Mouse (Mus musculus) spleen, postnatal 0 days (tissue): ENCODE measurements around the gene Olfr181. TPM values are rescaled to one million over a fixed set of nuclear protein-coding genes. Genes with fewer than 3 reads are reported as not detected.

Source experiments
- polyA plus RNA-seq: library from polyadenylated mRNA; unstranded; fragments of >200 nt; fragmentation: Nextera tagmentation; extraction: Ambion mirVana; gene quantifications from 2 replicates; pipeline ENCODE4 v1.2.1, GENCODE M21; 2015

Gene Olfr181
- not detected in 2 replicates for polyA plus RNA-seq

GRCm38 (mm10) chr16:58928655-58929054 lies at the start of gene Olfr181:
TSS of gene Olfr181 (minus strand) at chr16:58928755.

GRCm38 (mm10) chr16:58929292-58929691 lies 737 bp upstream of the Olfr181 start, which contains the start of gene Olfr180:
TSS of gene Olfr180 (minus strand) at chr16:58929392.

DNA sequence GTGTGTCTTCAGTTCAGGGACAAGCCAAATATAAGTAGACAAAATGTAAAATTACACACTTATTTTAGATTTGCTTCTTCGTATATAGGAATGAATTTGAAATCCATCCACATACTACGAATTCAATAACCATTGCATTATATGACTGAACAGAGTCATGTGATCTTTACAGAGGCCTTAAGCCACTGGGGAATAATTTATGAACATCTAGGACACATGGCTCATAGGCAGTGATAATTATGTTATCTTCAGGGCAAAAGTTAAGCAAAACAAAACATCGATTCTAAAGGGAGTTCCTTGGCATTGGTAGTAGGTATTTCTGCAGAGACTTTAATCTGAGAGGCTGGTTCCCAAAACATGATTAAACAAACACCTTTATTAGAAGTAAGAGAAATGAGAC lies 36.6 kb downstream of the Olfr181 start, which contains the start of gene Olfr178:
Olfr178 (minus strand) TSS at position 101 of the 400 bp plus-strand sequence.

Other genes with a start within 250 kb of the Olfr181 start
- 0.14 and 0.21 TPM in 2 replicates for gene Gpr15, start 209.7 kb downstream of the Olfr181 start, polyA plus RNA-seq
- 33.5 and 37.6 TPM in 2 replicates for gene Cldnd1, start 200.8 kb downstream of the Olfr181 start, polyA plus RNA-seq
- not detected in 2 replicates for gene Olfr172, start 165.6 kb downstream of the Olfr181 start, polyA plus RNA-seq
- not detected in 2 replicates for gene Olfr173, start 128.5 kb downstream of the Olfr181 start, polyA plus RNA-seq
- gene Olfr175-ps1, start 102.0 kb downstream of the Olfr181 start, polyA plus RNA-seq = not detected in 2 replicates
- gene Olfr177, start 54.0 kb downstream of the Olfr181 start, polyA plus RNA-seq = not detected in 2 replicates
- not detected in 2 replicates for gene Olfr178, start 36.7 kb downstream of the Olfr181 start, polyA plus RNA-seq
- gene Olfr180, start 637 bp upstream of the Olfr181 start, polyA plus RNA-seq = not detected in 2 replicates
- not detected in 2 replicates for gene Olfr183, start 66.6 kb upstream of the Olfr181 start, polyA plus RNA-seq
- gene Olfr186, start 101.5 kb upstream of the Olfr181 start, polyA plus RNA-seq = not detected in 2 replicates
- gene Olfr187, start 111.0 kb upstream of the Olfr181 start, polyA plus RNA-seq = not detected in 2 replicates
- not detected in 2 replicates for gene Olfr190, start 149.2 kb upstream of the Olfr181 start, polyA plus RNA-seq
- gene Olfr191, start 161.1 kb upstream of the Olfr181 start, polyA plus RNA-seq = not detected in 2 replicates
- gene Olfr193, start 183.1 kb upstream of the Olfr181 start, polyA plus RNA-seq = not detected in 2 replicates
- gene Olfr194, start 192.3 kb upstream of the Olfr181 start, polyA plus RNA-seq = not detected in 2 replicates
- not detected in 2 replicates for gene Olfr195, start 218.3 kb upstream of the Olfr181 start, polyA plus RNA-seq
- gene Olfr196, start 241.7 kb upstream of the Olfr181 start, polyA plus RNA-seq = not detected in 2 replicates